Mouse (Mus musculus) limb, embryonic 15.5 days (tissue): ENCODE results near the gene Gm12216. TPM values are rescaled to one million over a fixed set of nuclear protein-coding genes. Genes with fewer than 3 reads are reported as not detected.
"Not testable (repeated sequence)": the region's sequence is repeated elsewhere in the genome, so short reads cannot be mapped to it uniquely, and the experiment has no call there.

Experiments
- ATAC-seq: fragments of 200-750 bp; cut with Nextera tagmentation; 2 replicates; pipeline ENCODE4 v1.8.0; 2017; ENCODE audit warnings: low read depth, moderate TSS enrichment; ENCODE audit not compliant: insufficient number of reproducible peaks, low FRiP score, low TSS enrichment
- H3K27ac ChIP-seq: fragments of 300-500 bp; sonication (generic); 2 replicates; pipeline ENCODE4 v1.5.1; 2015; ENCODE audit warnings: moderate library complexity, mild to moderate bottlenecking, inconsistent platforms
- H3K27me3 ChIP-seq: fragments of 300-500 bp; sonication (generic); 2 replicates; pipeline ENCODE4 v1.6.1; 2015; ENCODE audit warnings: inconsistent platforms
- H3K36me3 ChIP-seq: fragments of 300-500 bp; sonication (generic); 2 replicates; pipeline ENCODE4 v1.6.1; 2015; ENCODE audit warnings: inconsistent platforms
- H3K4me1 ChIP-seq: fragments of 300-500 bp; sonication (generic); 2 replicates; pipeline ENCODE4 v1.6.1; 2015; ENCODE audit warnings: inconsistent platforms
- H3K4me2 ChIP-seq: fragments of 300-500 bp; sonication (generic); 2 replicates; pipeline ENCODE4 v1.6.1; 2015; ENCODE audit warnings: mild to moderate bottlenecking, inconsistent platforms
- H3K4me3 ChIP-seq: fragments of 300-500 bp; sonication (generic); 2 replicates; pipeline ENCODE4 v1.5.1; 2015; ENCODE audit warnings: mild to moderate bottlenecking, inconsistent platforms
- H3K9ac ChIP-seq: fragments of 300-500 bp; sonication (generic); 2 replicates; pipeline ENCODE4 v1.6.1; 2015; ENCODE audit warnings: inconsistent platforms
- H3K9me3 ChIP-seq: fragments of 300-500 bp; sonication (generic); 2 replicates; pipeline ENCODE4 v1.6.1; 2016; ENCODE audit warnings: inconsistent platforms
- WGBS: fragments of 180-500 bp; shearing (Covaris S2); methylation state at CpG from one replicate; pipeline ENCODE4 v1.1.7; 2015; 5-methylcytosine and 5-hydroxymethylcytosine counted together
- polyA plus RNA-seq: library from polyadenylated mRNA; unstranded; fragments of >200 nt; fragmentation: Nextera tagmentation; extraction: Ambion mirVana; gene quantifications from 2 replicates; pipeline ENCODE4 v1.2.1, GENCODE M21; 2015

Gene Gm12216
- polyA plus RNA-seq, 1 experiment from 2014 or later, result 0.37 TPM

GRCm38 (mm10) chr11:53891505-53892451 lies 32.7 kb upstream of the Gm12216 start, which contains the start of gene Slc22a5:
Gene Slc22a5 (minus strand): TSS chr11:53891660.
- 4% methylated on average over 63 of the region's 63 CpGs for WGBS
- ATAC-seq, result peak; percentile 98
- peak within 1 kb of the TSS; percentile 92 for H3K4me2 ChIP-seq
- H3K9me3 ChIP-seq, result no peaks in the 10 kb centered on the region
- peak within 1 kb of the TSS; percentile 64 for H3K9ac ChIP-seq
- peaks cover 20% of the 10 kb centered on the region for H3K4me1 ChIP-seq
- peak within 1 kb of the TSS; percentile 76 for H3K27ac ChIP-seq
- peak within 1 kb of the TSS; percentile 64 for H3K4me3 ChIP-seq
- no peaks in the 10 kb centered on the region for H3K36me3 ChIP-seq
- no peaks in the 10 kb centered on the region for H3K27me3 ChIP-seq

GRCm38 (mm10) chr11:53890906-53891504 lies 31.9 kb upstream of the Gm12216 start:
- ATAC-seq, result no peak
- Histone ChIP-seq H3K4me3 (peak overlapping the region; percentile 64), H3K27me3 (no peaks in the 10 kb centered on the region), H3K27ac (peak overlapping the region; percentile 76), H3K36me3 (no peaks in the 10 kb centered on the region), H3K4me2 (peak overlapping the region; percentile 92), H3K9ac (peak overlapping the region; percentile 64), H3K4me1 (peaks cover 20% of the 10 kb centered on the region), H3K9me3 (no peaks in the 10 kb centered on the region)
- 2% methylated on average over 33 of the region's 33 CpGs for WGBS

GRCm38 (mm10) chr11:53890225-53890624 lies 31.2 kb upstream of the Gm12216 start:
- ATAC-seq, result no peak
- peak overlapping the region; percentile 92 for H3K4me2 ChIP-seq
- 82% methylated on average over 2 of the region's 2 CpGs for WGBS

GRCm38 (mm10) chr11:53889091-53889645 lies 30.1 kb upstream of the Gm12216 start:
- Histone ChIP-seq H3K27ac (no peak overlapping the region), H3K36me3 (no peaks in the 10 kb centered on the region), H3K9ac (no peak overlapping the region), H3K9me3 (no peaks in the 10 kb centered on the region), H3K4me1 (peaks cover 20% of the 10 kb centered on the region), H3K4me2 (no peak overlapping the region), H3K4me3 (no peak overlapping the region), H3K27me3 (no peaks in the 10 kb centered on the region)
- ATAC-seq, result no peak
- WGBS, result 62% methylated on average over 4 of the region's 4 CpGs

More at GRCm38 (mm10) chr11:53890225-53890624, 31.2 kb upstream of the Gm12216 start:
- no peaks in the 10 kb centered on the region for H3K9me3 ChIP-seq
- peaks cover 20% of the 10 kb centered on the region for H3K4me1 ChIP-seq
- H3K9ac ChIP-seq, result no peak overlapping the region
- H3K27ac ChIP-seq, result no peak overlapping the region
- H3K27me3 ChIP-seq, result no peaks in the 10 kb centered on the region
- peak overlapping the region; percentile 64; the same call in 1 of the 2 replicates for H3K4me3 ChIP-seq
- no peaks in the 10 kb centered on the region for H3K36me3 ChIP-seq

- WGBS, result 82% methylated on average over 4 of the region's 4 CpGs
- Histone ChIP-seq H3K36me3 (0 out of 2 replicates have a peak, but pooled peaks cover 2% of the 10 kb centered on the region), H3K4me1 (peaks cover 20% of the 10 kb centered on the region), H3K27ac (no peak overlapping the region), H3K9me3 (no peaks in the 10 kb centered on the region), H3K4me3 (no peak overlapping the region), H3K4me2 (no peak overlapping the region), H3K27me3 (no peaks in the 10 kb centered on the region), H3K9ac (no peak overlapping the region)
- ATAC-seq, result no peak
Measured at GRCm38 (mm10) chr11:53888242-53888641, 29.2 kb upstream of the Gm12216 start.

- Histone ChIP-seq H3K27me3 (no peaks in the 10 kb centered on the region), H3K9me3 (no peaks in the 10 kb centered on the region), H3K27ac (no peak overlapping the region), H3K4me1 (no peaks in the 10 kb centered on the region), H3K4me3 (no peak overlapping the region), H3K4me2 (no peak overlapping the region), H3K9ac (no peak overlapping the region), H3K36me3 (peaks cover 3% of the 10 kb centered on the region; the same call in 1 of the 2 replicates)
- ATAC-seq, result no peak
- WGBS, result 81% methylated on average over 2 of the region's 2 CpGs
Measured at GRCm38 (mm10) chr11:53883287-53883686, 24.2 kb upstream of the Gm12216 start.

- not testable (repeated sequence) for H3K4me1 ChIP-seq, H3K9ac ChIP-seq, H3K4me3 ChIP-seq, H3K9me3 ChIP-seq, H3K27ac ChIP-seq, ATAC-seq, H3K36me3 ChIP-seq, H3K4me2 ChIP-seq, H3K27me3 ChIP-seq
- WGBS, result 89% methylated on average over 5 of the region's 5 CpGs
Measured at GRCm38 (mm10) chr11:53878096-53878495, 19.0 kb upstream of the Gm12216 start.

GRCm38 (mm10) chr11:53876488-53876887 lies 17.4 kb upstream of the Gm12216 start:
- Histone ChIP-seq H3K9ac (no peak overlapping the region), H3K9me3 (no peaks in the 10 kb centered on the region), H3K4me2 (no peak overlapping the region), H3K27me3 (no peaks in the 10 kb centered on the region), H3K4me1 (no peaks in the 10 kb centered on the region), H3K36me3 (peaks cover 15% of the 10 kb centered on the region), H3K4me3 (no peak overlapping the region), H3K27ac (no peak overlapping the region)
- WGBS, result 86% methylated on average over 4 of the region's 4 CpGs
- no peak for ATAC-seq

GRCm38 (mm10) chr11:53874706-53875105 lies 15.7 kb upstream of the Gm12216 start:
- no peak overlapping the region for H3K4me2 ChIP-seq
- 80% methylated on average over 4 of the region's 4 CpGs for WGBS
- ATAC-seq, result no peak
- H3K27ac ChIP-seq, result no peak overlapping the region
- H3K27me3 ChIP-seq, result no peaks in the 10 kb centered on the region
- H3K4me3 ChIP-seq, result no peak overlapping the region
- no peaks in the 10 kb centered on the region for H3K4me1 ChIP-seq
- H3K36me3 ChIP-seq, result peaks cover 19% of the 10 kb centered on the region
- H3K9ac ChIP-seq, result no peak overlapping the region
- no peaks in the 10 kb centered on the region for H3K9me3 ChIP-seq

GRCm38 (mm10) chr11:53873909-53874704 lies 15.1 kb upstream of the Gm12216 start:
- ATAC-seq, H3K27ac ChIP-seq, H3K4me3 ChIP-seq, H3K9me3 ChIP-seq, H3K4me2 ChIP-seq, H3K9ac ChIP-seq, H3K4me1 ChIP-seq, H3K27me3 ChIP-seq: not testable (repeated sequence)
- 66% methylated on average over 5 of the region's 5 CpGs for WGBS
- H3K36me3 ChIP-seq, result peaks cover 19% of the 10 kb centered on the region

GRCm38 (mm10) chr11:53871786-53872507 lies 12.9 kb upstream of the Gm12216 start:
- H3K27me3 ChIP-seq, result no peaks in the 10 kb centered on the region
- no peaks in the 10 kb centered on the region for H3K4me1 ChIP-seq
- no peak overlapping the region for H3K9ac ChIP-seq
- H3K36me3 ChIP-seq, result peaks cover 19% of the 10 kb centered on the region
- H3K4me2 ChIP-seq, result no peak overlapping the region
- peak overlapping the region; percentile 17; the same call in 1 of the 2 replicates for H3K27ac ChIP-seq
- no peak for ATAC-seq
- no peaks in the 10 kb centered on the region for H3K9me3 ChIP-seq
- no peak overlapping the region for H3K4me3 ChIP-seq
- WGBS, result 78% methylated on average over 2 of the region's 2 CpGs
